Mouse (Mus musculus) neural tube, embryonic 15.5 days (tissue): ENCODE measurements around the gene Lrriq1. TPM values are rescaled to one million over a fixed set of nuclear protein-coding genes. Genes with fewer than 3 reads are reported as not detected.

Experiments used
- ATAC-seq: fragments of 200-750 bp; cut with Nextera tagmentation; 2 replicates; pipeline ENCODE4 v1.8.0; 2017; ENCODE audit warnings: mild to moderate bottlenecking, moderate TSS enrichment, moderate library complexity; ENCODE audit not compliant: low FRiP score
- H3K27ac ChIP-seq: fragments of 300-500 bp; sonication (generic); replicated peaks from 2 replicates; pipeline ENCODE4 v1.5.1; 2015; ENCODE audit warnings: mild to moderate bottlenecking, inconsistent platforms
- H3K27me3 ChIP-seq: fragments of 300-500 bp; sonication (generic); replicated peaks from 2 replicates; pipeline ENCODE4 v1.6.1; 2015; ENCODE audit warnings: inconsistent platforms
- H3K36me3 ChIP-seq: fragments of 300-500 bp; sonication (generic); 2 replicates; pipeline ENCODE4 v1.6.1; 2015; ENCODE audit warnings: inconsistent platforms
- H3K4me1 ChIP-seq: fragments of 300-500 bp; sonication (generic); 2 replicates; pipeline ENCODE4 v1.6.1; 2015; ENCODE audit warnings: inconsistent platforms
- H3K4me2 ChIP-seq: fragments of 300-500 bp; sonication (generic); 2 replicates; pipeline ENCODE4 v1.6.1; 2015; ENCODE audit warnings: inconsistent platforms, mild to moderate bottlenecking, moderate library complexity
- H3K4me3 ChIP-seq: fragments of 300-500 bp; sonication (generic); replicated peaks from 2 replicates; pipeline ENCODE4 v1.5.1; 2015; ENCODE audit warnings: mild to moderate bottlenecking, inconsistent platforms
- H3K9ac ChIP-seq: fragments of 300-500 bp; sonication (generic); replicated peaks from 2 replicates; pipeline ENCODE4 v1.6.1; 2015; ENCODE audit warnings: mild to moderate bottlenecking, inconsistent platforms
- H3K9me3 ChIP-seq: fragments of 300-500 bp; sonication (generic); replicated peaks from 2 replicates; pipeline ENCODE4 v1.6.1; 2016; ENCODE audit warnings: inconsistent platforms
- WGBS: fragments of 180-500 bp; shearing (Covaris S2); methylation state at CpG from one replicate; pipeline ENCODE4 v1.1.7; 2015; ENCODE audit warnings: mixed read lengths; 5-methylcytosine and 5-hydroxymethylcytosine counted together
- polyA plus RNA-seq: library from polyadenylated mRNA; unstranded; fragments of >200 nt; fragmentation: Nextera tagmentation; extraction: Ambion mirVana; gene quantifications from 2 replicates; pipeline ENCODE4 v1.2.1, GENCODE M21; 2015

The Lrriq1 gene
- polyA plus RNA-seq, result 1.9 TPM in 2 replicates

GRCm38 (mm10) chr10:103235707-103236459 lies at the start of gene Lrriq1:
Gene Lrriq1 (minus strand): TSS chr10:103236322.
- Histone ChIP-seq H3K27me3 (no peaks in the 10 kb centered on the region), H3K9ac (peak within 1 kb of the TSS; percentile 59), H3K36me3 (no peaks in the 10 kb centered on the region), H3K9me3 (no peaks in the 10 kb centered on the region), H3K4me2 (peak within 1 kb of the TSS; percentile 89), H3K4me1 (peaks cover 8% of the 10 kb centered on the region), H3K4me3 (peak within 1 kb of the TSS; percentile 73), H3K27ac (no peak within 1 kb of the TSS)
- ATAC-seq, result peak; percentile 100
- WGBS, result 6% methylated on average over 25 of the region's 25 CpGs

- Histone ChIP-seq H3K27me3 (no peaks in the 10 kb centered on the region), H3K9ac (no peak overlapping the region), H3K4me3 (no peak overlapping the region), H3K27ac (no peak overlapping the region), H3K9me3 (no peaks in the 10 kb centered on the region), H3K36me3 (no peaks in the 10 kb centered on the region), H3K4me2 (no peak overlapping the region), H3K4me1 (no peaks in the 10 kb centered on the region)
- WGBS, result 64% methylated on average over 5 of the region's 5 CpGs
- no peak for ATAC-seq
Observed at GRCm38 (mm10) chr10:103253842-103254803, 18.0 kb upstream of the Lrriq1 start.

GRCm38 (mm10) chr10:103236460-103236772 lies 294 bp upstream of the Lrriq1 start:
- peak overlapping the region; percentile 89 for H3K4me2 ChIP-seq
- no peak overlapping the region for H3K27ac ChIP-seq
- 20% methylated on average over 4 of the region's 4 CpGs for WGBS
- no peak for ATAC-seq
- no peaks in the 10 kb centered on the region for H3K9me3 ChIP-seq
- no peak overlapping the region for H3K9ac ChIP-seq
- H3K4me3 ChIP-seq, result peak overlapping the region; percentile 73
- H3K27me3 ChIP-seq, result no peaks in the 10 kb centered on the region
- peaks cover 8% of the 10 kb centered on the region for H3K4me1 ChIP-seq
- no peaks in the 10 kb centered on the region for H3K36me3 ChIP-seq

- Histone ChIP-seq H3K27ac (no peak overlapping the region), H3K9me3 (no peaks in the 10 kb centered on the region), H3K4me2 (no peak overlapping the region), H3K4me1 (no peaks in the 10 kb centered on the region), H3K36me3 (no peaks in the 10 kb centered on the region), H3K9ac (no peak overlapping the region), H3K4me3 (no peak overlapping the region), H3K27me3 (no peaks in the 10 kb centered on the region)
- no peak for ATAC-seq
- 95% methylated on average over 1 of the region's 1 CpGs for WGBS
Observed at GRCm38 (mm10) chr10:103226646-103227045, 9.5 kb downstream of the Lrriq1 start.

GRCm38 (mm10) chr10:103194655-103195328 lies 41.3 kb downstream of the Lrriq1 start:
- H3K4me2 ChIP-seq, result no peak overlapping the region
- no peak overlapping the region for H3K4me3 ChIP-seq
- no peak overlapping the region for H3K9ac ChIP-seq
- 54% methylated on average over 4 of the region's 4 CpGs for WGBS
- H3K27ac ChIP-seq, result no peak overlapping the region
- H3K36me3 ChIP-seq, result no peaks in the 10 kb centered on the region
- no peaks in the 10 kb centered on the region for H3K9me3 ChIP-seq
- no peaks in the 10 kb centered on the region for H3K4me1 ChIP-seq
- peak; percentile 68; the same call in 1 of the 2 replicates for ATAC-seq
- no peaks in the 10 kb centered on the region for H3K27me3 ChIP-seq

GRCm38 (mm10) chr10:103145769-103146379 lies 90.2 kb downstream of the Lrriq1 start:
- no peak for ATAC-seq
- Histone ChIP-seq H3K4me1 (no peaks in the 10 kb centered on the region), H3K27ac (no peak overlapping the region), H3K36me3 (no peaks in the 10 kb centered on the region), H3K4me3 (no peak overlapping the region), H3K4me2 (no peak overlapping the region), H3K9ac (no peak overlapping the region), H3K9me3 (no peaks in the 10 kb centered on the region), H3K27me3 (no peaks in the 10 kb centered on the region; the same call in 1 of the 2 replicates)
- WGBS, result 66% methylated on average over 8 of the region's 8 CpGs

GRCm38 (mm10) chr10:103144927-103145768 lies 91.0 kb downstream of the Lrriq1 start:
- Histone ChIP-seq H3K36me3 (no peaks in the 10 kb centered on the region), H3K27me3 (no peaks in the 10 kb centered on the region; the same call in 1 of the 2 replicates), H3K4me3 (no peak overlapping the region), H3K9ac (no peak overlapping the region), H3K27ac (no peak overlapping the region), H3K4me1 (no peaks in the 10 kb centered on the region), H3K4me2 (no peak overlapping the region), H3K9me3 (no peaks in the 10 kb centered on the region)
- no peak for ATAC-seq
- 71% methylated on average over 11 of the region's 11 CpGs for WGBS

- Histone ChIP-seq H3K4me2 (no peak overlapping the region), H3K27ac (no peak overlapping the region), H3K4me3 (no peak overlapping the region), H3K9me3 (no peaks in the 10 kb centered on the region), H3K9ac (no peak overlapping the region), H3K4me1 (no peaks in the 10 kb centered on the region), H3K27me3 (no peaks in the 10 kb centered on the region; the same call in 1 of the 2 replicates), H3K36me3 (no peaks in the 10 kb centered on the region)
- WGBS, result 63% methylated on average over 4 of the region's 4 CpGs
- ATAC-seq, result no peak
Observed at GRCm38 (mm10) chr10:103142526-103142925, 93.6 kb downstream of the Lrriq1 start.

GRCm38 (mm10) chr10:103141532-103141931 lies 94.6 kb downstream of the Lrriq1 start:
- WGBS, result 53% methylated on average over 6 of the region's 6 CpGs
- ATAC-seq, result no peak
- no peaks in the 10 kb centered on the region for H3K9me3 ChIP-seq

GRCm38 (mm10) chr10:103140609-103141008 lies 95.5 kb downstream of the Lrriq1 start:
- no peak for ATAC-seq
- Histone ChIP-seq H3K27me3 (no peaks in the 10 kb centered on the region), H3K27ac (no peak overlapping the region), H3K9me3 (no peaks in the 10 kb centered on the region), H3K9ac (no peak overlapping the region), H3K4me3 (no peak overlapping the region), H3K36me3 (no peaks in the 10 kb centered on the region), H3K4me1 (no peaks in the 10 kb centered on the region), H3K4me2 (no peak overlapping the region)
- WGBS, result 85% methylated on average over 8 of the region's 8 CpGs

More at GRCm38 (mm10) chr10:103141532-103141931, 94.6 kb downstream of the Lrriq1 start:
- H3K9ac ChIP-seq, result no peak overlapping the region
- H3K27ac ChIP-seq, result no peak overlapping the region
- no peaks in the 10 kb centered on the region for H3K36me3 ChIP-seq
- H3K4me2 ChIP-seq, result no peak overlapping the region
- H3K4me3 ChIP-seq, result no peak overlapping the region
- no peaks in the 10 kb centered on the region; the same call in 1 of the 2 replicates for H3K27me3 ChIP-seq
- no peaks in the 10 kb centered on the region for H3K4me1 ChIP-seq
